ENCODE assay signal across 16 mouse cellular contexts in the genomic region with DNA sequence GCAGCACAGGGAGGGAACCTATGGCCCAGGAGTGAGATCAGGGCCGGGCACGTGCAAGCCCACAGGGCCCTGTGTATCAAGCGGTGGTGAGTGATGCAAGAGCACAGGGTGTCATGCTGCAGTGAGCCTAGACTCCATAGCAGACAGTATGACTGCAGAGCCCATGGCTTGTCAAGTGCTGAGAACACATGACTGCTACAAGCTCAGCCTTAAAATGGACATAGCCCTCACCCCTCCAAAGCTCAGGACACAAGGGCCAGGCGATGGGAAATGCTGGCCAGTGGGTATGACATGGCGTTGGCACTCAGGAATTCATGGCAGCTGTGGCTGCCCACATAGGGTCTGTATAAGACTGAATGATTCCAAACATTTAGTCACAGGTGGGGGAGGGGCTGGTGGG. TPM values are rescaled to one million over a fixed set of nuclear protein-coding genes. Genes with fewer than 3 reads are reported as not detected.
DNase-seq lines count a peak whose midpoint lies in the region; ATAC-seq lines count a peak whose summit lies in the region.
"Had no signal": no experiment of that assay in that cellular context is flagged by ENCODE, and none has a peak within 500 bp of the region (broad histone marks: within the 10 kb centered on the region; RNA-seq: fewer than 3 reads in every experiment).

No protein-coding gene starts in this region.

- no peak overlapping the region for H3K4me2 ChIP-seq in kidney, embryonic 15.5 days
- no peak overlapping the region for H3K4me2 ChIP-seq in neural tube, embryonic 12.5 days (replicated peaks)

- H3K27me3 ChIP-seq in kidney, embryonic 15.5 days: no peaks in the 10 kb centered on the region
- no peaks in the 10 kb centered on the region for H3K27me3 ChIP-seq in neural tube, embryonic 12.5 days (replicated peaks)

- H3K4me1 ChIP-seq in kidney, embryonic 15.5 days: peaks cover 20% of the 10 kb centered on the region
- H3K4me1 ChIP-seq in neural tube, embryonic 12.5 days: peaks cover 15% of the 10 kb centered on the region

- peak overlapping the region; percentile 59 for H3K27ac ChIP-seq in kidney, embryonic 15.5 days
- no peak overlapping the region for H3K27ac ChIP-seq in neural tube, embryonic 12.5 days
- H3K27ac ChIP-seq: macrophage; stomach, postnatal 0 days had no signal

- peak; percentile 34; the same call in 1 of the 2 replicates for ATAC-seq in kidney, embryonic 15.5 days (replicated peaks; ENCODE audit: low FRiP score)
- 0 out of 2 replicates have a peak, but pooled peaks have one; percentile 33 for ATAC-seq in neural tube, embryonic 12.5 days (ENCODE audit: low FRiP score, low read depth)

- H3K4me3 ChIP-seq in kidney, embryonic 15.5 days (replicated peaks): no peak overlapping the region
- H3K4me3 ChIP-seq in neural tube, embryonic 12.5 days: no peak overlapping the region
- H3K4me3 ChIP-seq: erythroblast, embryonic 14.5 days had no signal

- H3K9me3 ChIP-seq in kidney, embryonic 15.5 days (replicated peaks): no peaks in the 10 kb centered on the region
- H3K9me3 ChIP-seq in neural tube, embryonic 12.5 days: no peaks in the 10 kb centered on the region

- no peak overlapping the region for H3K9ac ChIP-seq in kidney, embryonic 15.5 days
- H3K9ac ChIP-seq in neural tube, embryonic 12.5 days: no peak overlapping the region

- H3K36me3 ChIP-seq in kidney, embryonic 15.5 days: peaks cover 46% of the 10 kb centered on the region
- H3K36me3 ChIP-seq in neural tube, embryonic 12.5 days: peaks cover 13% of the 10 kb centered on the region

- DNase-seq in heart, adult 11 months: peak; percentile 85
- DNase-seq in heart, adult 9 months (ENCODE audit: low spot score in 2 of 2): no peak
- DNase-seq in kidney, adult 9 months: no peak
- DNase-seq in neural tube, embryonic 10.5 days (ENCODE audit: extremely low spot score, low spot score): no peak
- no peak for DNase-seq in ovary, postnatal 10 days (ENCODE audit: low spot score)
- DNase-seq in lung, postnatal 36 days: no peak
- DNase-seq: adrenal gland, adult 8-10 months; cerebellum, adult 9-10 months; gastrocnemius, postnatal 14 days; kidney, adult 8-10 months; lung, adult 18-20 months had no signal

- 82% methylated on average over 5 of the region's 5 CpGs for WGBS in kidney, embryonic 15.5 days
- WGBS in neural tube, embryonic 12.5 days: 86% methylated on average over 5 of the region's 5 CpGs

RNA-seq across cellular contexts. Expression of gene Emid1, which starts 45.0 kb away (rescaled TPM):
- 190 and 191 TPM in 2 replicates for polyA plus RNA-seq in kidney, embryonic 15.5 days (2015; fragmentation: Nextera tagmentation; extraction: Ambion mirVana)
- polyA plus RNA-seq in neural tube, embryonic 12.5 days (2016; fragmentation: Nextera tagmentation; extraction: Ambion mirVana): 27.6 and 28.7 TPM in 2 replicates
